Mouse (Mus musculus): ENCODE measurements around the gene Tmem178.

The Tmem178 gene

DNA sequence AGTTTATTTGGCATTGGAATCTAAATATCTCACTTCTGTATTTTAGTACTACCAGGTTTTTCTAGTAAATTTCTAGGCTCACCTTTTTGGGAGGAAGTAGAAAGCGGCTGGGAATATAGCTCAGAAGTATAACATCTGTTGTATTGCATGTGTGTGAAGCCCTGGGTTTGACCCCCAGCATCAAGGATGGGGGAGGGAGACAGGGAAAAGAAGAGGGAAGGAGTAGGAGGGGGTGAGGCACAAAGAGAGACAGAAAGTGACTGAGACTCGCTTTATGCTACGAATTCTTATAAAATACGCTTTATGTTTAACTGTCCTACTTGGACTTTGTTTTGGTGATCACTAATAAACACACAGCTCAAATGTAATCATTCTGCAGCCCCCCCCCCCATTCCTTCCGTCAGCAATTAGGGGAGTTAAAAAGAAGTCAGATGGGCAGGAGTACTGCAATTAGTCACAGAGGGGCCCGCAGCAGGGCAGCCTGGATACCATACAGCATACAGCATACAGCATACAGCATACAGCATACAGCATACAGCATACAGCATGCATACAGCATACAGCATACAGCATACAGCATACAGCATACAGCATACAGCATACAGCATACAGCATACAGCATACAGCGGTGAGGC lies 103.6 kb downstream of the Tmem178 start:
- DNase-seq (ENCODE audit: low spot score in 2 of 2), result no peak
